Mouse (Mus musculus): ENCODE data around the gene Utrn.

- TF ChIP-seq EP300 (IDR thresholded peaks at IDR 0.05) (no peak), CTCF (IDR thresholded peaks at IDR 0.05) (no peak)
These were observed 83.9 kb downstream of the Utrn start for GRCm38 (mm10) chr10:12785299-12785698.

Data from lung, postnatal 0 days (tissue).